Mouse (Mus musculus) embryonic facial prominence, embryonic 15.5 days (tissue): ENCODE measurements at regions not wholly inside any gene's neighbourhood (a gene's known extent, or its start where the extent isn't known, plus 50 kb on each side); places are given as distances from the start of the nearest gene placed in this dataset.

Experiments
- ATAC-seq: fragments of 200-750 bp; cut with Nextera tagmentation; 2 replicates; pipeline ENCODE4 v1.8.0; 2017; ENCODE audit warnings: low read depth, moderate TSS enrichment; ENCODE audit not compliant: insufficient number of reproducible peaks, low FRiP score, low TSS enrichment
- H3K27ac ChIP-seq: fragments of 300-500 bp; sonication (generic); replicated peaks from 2 replicates; pipeline ENCODE4 v1.5.1; 2015; ENCODE audit warnings: mild to moderate bottlenecking, inconsistent platforms
- H3K27me3 ChIP-seq: fragments of 300-500 bp; sonication (generic); 2 replicates; pipeline ENCODE4 v1.6.1; 2015; ENCODE audit warnings: inconsistent platforms
- H3K36me3 ChIP-seq: fragments of 300-500 bp; sonication (generic); 2 replicates; pipeline ENCODE4 v1.6.1; 2015; ENCODE audit warnings: mild to moderate bottlenecking, inconsistent platforms
- H3K4me1 ChIP-seq: fragments of 300-500 bp; sonication (generic); 2 replicates; pipeline ENCODE4 v1.6.1; 2015; ENCODE audit warnings: inconsistent platforms
- H3K4me2 ChIP-seq: fragments of 300-500 bp; sonication (generic); replicated peaks from 2 replicates; pipeline ENCODE4 v1.6.1; 2015; ENCODE audit warnings: mild to moderate bottlenecking, inconsistent platforms
- H3K4me3 ChIP-seq: fragments of 300-500 bp; sonication (generic); replicated peaks from 2 replicates; pipeline ENCODE4 v1.5.1; 2015; ENCODE audit warnings: mild to moderate bottlenecking, inconsistent platforms
- H3K9ac ChIP-seq: fragments of 300-500 bp; sonication (generic); 2 replicates; pipeline ENCODE4 v1.6.1; 2015; ENCODE audit warnings: inconsistent platforms
- H3K9me3 ChIP-seq: fragments of 300-500 bp; sonication (generic); replicated peaks from 2 replicates; pipeline ENCODE4 v1.6.1; 2016; ENCODE audit warnings: inconsistent platforms
- WGBS: fragments of 180-500 bp; shearing (Covaris S2); methylation state at CpG from one replicate; pipeline ENCODE4 v1.1.7; 2015; 5-methylcytosine and 5-hydroxymethylcytosine counted together

- Histone ChIP-seq H3K27me3 (no peaks in the 10 kb centered on the region), H3K27ac (no peak overlapping the region), H3K4me3 (no peak overlapping the region), H3K4me2 (no peak overlapping the region), H3K9me3 (no peaks in the 10 kb centered on the region), H3K4me1 (no peaks in the 10 kb centered on the region), H3K9ac (no peak overlapping the region), H3K36me3 (no peaks in the 10 kb centered on the region)
- 82% methylated on average over 15 of the region's 15 CpGs for WGBS
- ATAC-seq = no peak
Observed at GRCm38 (mm10) chr6:143287322-143287721, 120.3 kb downstream of the Etnk1 start.

- H3K4me2 ChIP-seq = no peak overlapping the region
- H3K9me3 ChIP-seq = no peaks in the 10 kb centered on the region
- no peaks in the 10 kb centered on the region for H3K4me1 ChIP-seq
- H3K27me3 ChIP-seq = no peaks in the 10 kb centered on the region
- H3K27ac ChIP-seq = no peak overlapping the region; the same call in 1 of the 2 replicates
- H3K36me3 ChIP-seq = no peaks in the 10 kb centered on the region
- 72% methylated on average over 19 of the region's 19 CpGs for WGBS
- ATAC-seq = no peak
- no peak overlapping the region for H3K4me3 ChIP-seq
- H3K9ac ChIP-seq = no peak overlapping the region
Observed at GRCm38 (mm10) chr6:143288491-143289130, 121.6 kb downstream of the Etnk1 start.

- no peak overlapping the region for H3K9ac ChIP-seq
- H3K9me3 ChIP-seq = no peaks in the 10 kb centered on the region
- ATAC-seq = no peak
- no peak overlapping the region for H3K4me2 ChIP-seq
- H3K27me3 ChIP-seq = peaks cover 3% of the 10 kb centered on the region; the same call in 1 of the 2 replicates
- H3K4me3 ChIP-seq = no peak overlapping the region
- H3K27ac ChIP-seq = no peak overlapping the region
- 76% methylated on average over 3 of the region's 3 CpGs for WGBS
- no peaks in the 10 kb centered on the region for H3K4me1 ChIP-seq
- no peaks in the 10 kb centered on the region for H3K36me3 ChIP-seq
Observed at GRCm38 (mm10) chr6:143293648-143294047, 126.6 kb downstream of the Etnk1 start.

DNA sequence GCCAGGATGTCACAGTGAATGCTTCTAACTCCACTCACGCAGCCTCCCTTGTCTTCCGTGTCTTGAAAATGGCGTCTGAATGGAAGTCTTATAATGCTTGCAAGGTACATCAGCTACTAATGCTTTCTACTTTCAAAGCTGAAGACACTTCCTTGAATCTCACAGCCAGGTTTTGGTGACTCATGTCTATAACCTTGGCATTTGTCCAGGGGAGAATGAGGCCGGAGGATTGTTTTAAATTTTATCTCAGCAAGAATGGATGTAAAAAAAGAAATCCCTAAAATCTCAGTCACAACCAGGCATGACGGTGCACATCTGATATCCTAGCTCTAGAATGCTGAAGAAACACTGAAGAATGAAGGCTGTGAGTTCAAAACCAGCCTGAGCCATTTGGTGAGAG, 131.4 kb downstream of the Etnk1 start:
- H3K9ac ChIP-seq = no peak overlapping the region
- H3K9me3 ChIP-seq = no peaks in the 10 kb centered on the region
- H3K4me2 ChIP-seq = no peak overlapping the region
- no peak overlapping the region for H3K27ac ChIP-seq
- H3K36me3 ChIP-seq = no peaks in the 10 kb centered on the region
- H3K4me1 ChIP-seq = no peaks in the 10 kb centered on the region
- peaks cover 3% of the 10 kb centered on the region; the same call in 1 of the 2 replicates for H3K27me3 ChIP-seq
- ATAC-seq = no peak
- no peak overlapping the region for H3K4me3 ChIP-seq
- 61% methylated on average over 5 of the region's 5 CpGs for WGBS

- Histone ChIP-seq H3K27ac (no peak overlapping the region), H3K9me3 (no peaks in the 10 kb centered on the region), H3K9ac (no peak overlapping the region), H3K4me3 (no peak overlapping the region), H3K27me3 (no peaks in the 10 kb centered on the region), H3K4me2 (no peak overlapping the region), H3K36me3 (no peaks in the 10 kb centered on the region), H3K4me1 (no peaks in the 10 kb centered on the region)
- WGBS = 93% methylated on average over 10 of the region's 10 CpGs
- no peak for ATAC-seq
Observed at GRCm38 (mm10) chr6:143301414-143301813, 134.4 kb downstream of the Etnk1 start.

DNA sequence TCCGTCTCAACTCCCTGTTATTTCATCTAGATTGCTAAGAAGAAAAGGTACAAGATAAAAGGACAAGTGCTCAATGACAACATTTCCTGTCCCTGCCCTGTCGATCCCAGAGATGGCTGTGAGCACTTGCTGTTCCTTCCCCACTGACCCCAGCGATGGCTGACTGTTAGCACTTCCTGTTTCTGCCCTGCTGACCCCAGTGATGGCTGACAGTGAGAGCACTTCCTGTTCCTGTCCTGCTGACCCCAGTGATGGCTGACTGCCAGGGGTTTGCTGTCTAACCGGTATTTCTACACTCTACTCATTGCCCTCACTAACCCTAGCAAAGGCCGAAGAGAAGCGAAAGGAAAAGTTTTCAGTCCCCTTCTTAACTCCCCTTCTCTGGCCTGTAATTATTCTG, 140.3 kb downstream of the Etnk1 start:
- Histone ChIP-seq H3K4me3 (no peak overlapping the region), H3K9ac (no peak overlapping the region), H3K27me3 (no peaks in the 10 kb centered on the region), H3K9me3 (no peaks in the 10 kb centered on the region), H3K36me3 (no peaks in the 10 kb centered on the region), H3K4me2 (no peak overlapping the region), H3K27ac (no peak overlapping the region), H3K4me1 (no peaks in the 10 kb centered on the region)
- 61% methylated on average over 6 of the region's 6 CpGs for WGBS
- ATAC-seq = no peak

GRCm38 (mm10) chr6:143315859-143316258, 148.8 kb downstream of the Etnk1 start:
- no peaks in the 10 kb centered on the region for H3K4me1 ChIP-seq
- H3K36me3 ChIP-seq = no peaks in the 10 kb centered on the region
- WGBS = 75% methylated on average over 9 of the region's 9 CpGs
- ATAC-seq = no peak
- no peak overlapping the region for H3K9ac ChIP-seq
- H3K4me3 ChIP-seq = no peak overlapping the region
- no peaks in the 10 kb centered on the region for H3K9me3 ChIP-seq
- peaks cover 3% of the 10 kb centered on the region; the same call in 1 of the 2 replicates for H3K27me3 ChIP-seq
- H3K27ac ChIP-seq = no peak overlapping the region
- no peak overlapping the region for H3K4me2 ChIP-seq

DNA sequence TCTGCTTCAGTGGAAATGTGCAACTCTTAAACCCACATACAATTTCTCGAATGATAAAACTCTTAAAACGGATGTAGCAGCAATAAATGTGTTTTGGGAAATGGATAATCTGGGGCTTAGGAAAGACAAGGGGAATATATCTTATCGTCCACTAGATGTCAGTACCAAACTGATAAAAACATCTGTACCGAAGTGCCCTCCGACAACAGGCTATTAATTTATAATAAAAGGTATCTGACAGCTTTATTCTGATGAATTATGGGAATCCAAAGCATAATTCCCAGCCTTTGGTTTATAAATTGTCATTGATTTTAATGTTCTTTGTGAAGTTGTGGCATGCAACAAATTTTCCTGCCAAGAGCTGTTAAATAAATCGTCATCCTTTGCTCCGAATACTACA, 153.4 kb downstream of the Etnk1 start:
- no peaks in the 10 kb centered on the region for H3K36me3 ChIP-seq
- H3K4me3 ChIP-seq = no peak overlapping the region
- no peak overlapping the region for H3K27ac ChIP-seq
- H3K9me3 ChIP-seq = no peaks in the 10 kb centered on the region
- peaks cover 20% of the 10 kb centered on the region for H3K27me3 ChIP-seq
- ATAC-seq = no peak
- WGBS = 47% methylated on average over 7 of the region's 7 CpGs
- H3K4me2 ChIP-seq = no peak overlapping the region
- H3K9ac ChIP-seq = no peak overlapping the region
- no peaks in the 10 kb centered on the region; the same call in 1 of the 2 replicates for H3K4me1 ChIP-seq

DNA sequence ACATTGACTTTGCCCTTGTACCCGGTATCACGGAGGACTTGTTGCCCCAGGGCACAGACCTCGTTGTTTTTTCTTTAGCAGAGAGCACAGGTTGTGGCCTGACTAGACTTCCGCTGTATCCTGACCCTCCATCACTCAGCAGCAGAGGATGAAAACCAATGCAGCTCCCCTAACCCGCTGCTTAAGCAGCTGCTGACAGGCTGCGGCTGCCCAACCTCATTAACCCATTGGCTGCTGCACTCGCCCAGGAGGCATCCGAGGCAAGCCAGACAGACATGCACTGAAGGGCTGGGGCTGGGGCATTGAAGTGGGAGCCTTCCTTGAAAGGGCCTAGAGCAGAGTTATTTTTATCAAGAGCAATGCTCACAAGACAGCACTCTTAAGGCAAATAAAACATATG, 157.6 kb downstream of the Etnk1 start:
- Histone ChIP-seq H3K4me1 (no peaks in the 10 kb centered on the region; the same call in 1 of the 2 replicates), H3K4me2 (no peak overlapping the region), H3K27ac (no peak overlapping the region), H3K9me3 (no peaks in the 10 kb centered on the region), H3K9ac (no peak overlapping the region), H3K27me3 (peaks cover 20% of the 10 kb centered on the region), H3K4me3 (no peak overlapping the region), H3K36me3 (no peaks in the 10 kb centered on the region)
- WGBS = 10% methylated on average over 8 of the region's 8 CpGs
- ATAC-seq = no peak

DNA sequence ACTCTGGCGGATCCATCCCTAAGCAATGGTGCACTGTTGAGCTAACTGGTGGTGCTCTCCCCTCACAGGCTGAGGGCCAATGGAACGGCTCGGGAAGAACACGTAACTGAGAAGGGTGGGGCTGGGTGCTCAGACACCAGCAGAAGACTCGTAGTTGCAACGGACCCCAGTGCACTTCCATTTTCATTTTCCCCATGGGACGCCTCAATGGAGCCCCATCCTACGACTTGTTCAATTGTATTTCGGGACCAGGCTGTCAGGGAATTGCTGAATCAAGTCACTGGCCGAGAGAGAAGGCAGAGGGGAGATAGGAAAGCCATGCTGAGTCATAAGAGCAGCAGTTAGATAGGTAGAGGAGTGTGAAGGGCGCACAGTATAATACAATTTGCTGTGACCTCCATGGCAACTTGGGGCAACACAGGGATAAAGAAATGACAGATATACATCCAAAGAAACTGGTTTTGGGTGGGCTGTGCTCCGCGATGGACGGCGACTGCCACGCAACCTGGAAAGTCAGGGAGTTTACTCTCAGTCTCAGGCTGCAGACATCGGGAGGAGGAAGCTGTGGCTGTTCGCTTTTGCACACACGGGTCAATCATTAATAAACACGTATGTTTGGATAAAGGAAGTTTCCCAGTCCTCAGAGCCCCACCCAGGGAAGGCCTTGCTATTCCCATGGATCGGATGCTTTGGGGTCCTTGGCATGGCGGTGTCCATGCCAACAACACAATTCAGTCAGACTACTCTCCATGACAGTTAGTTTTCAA, 160.1 kb downstream of the Etnk1 start:
- Histone ChIP-seq H3K4me3 (no peak overlapping the region), H3K27me3 (peaks cover 10% of the 10 kb centered on the region; the same call in 1 of the 2 replicates), H3K9ac (no peak overlapping the region), H3K4me1 (no peaks in the 10 kb centered on the region; the same call in 1 of the 2 replicates), H3K9me3 (no peaks in the 10 kb centered on the region), H3K4me2 (no peak overlapping the region), H3K27ac (no peak overlapping the region), H3K36me3 (no peaks in the 10 kb centered on the region)
- 88% methylated on average over 22 of the region's 22 CpGs for WGBS
- ATAC-seq = no peak

- Histone ChIP-seq H3K4me2 (no peak overlapping the region), H3K9me3 (no peaks in the 10 kb centered on the region), H3K4me3 (no peak overlapping the region), H3K36me3 (no peaks in the 10 kb centered on the region), H3K27me3 (peaks cover 9% of the 10 kb centered on the region; the same call in 1 of the 2 replicates), H3K4me1 (no peaks in the 10 kb centered on the region; the same call in 1 of the 2 replicates), H3K27ac (no peak overlapping the region), H3K9ac (no peak overlapping the region)
- WGBS = 82% methylated on average over 8 of the region's 8 CpGs
- no peak for ATAC-seq
Observed at GRCm38 (mm10) chr6:143327788-143328187, 160.8 kb downstream of the Etnk1 start.
